Mouse (Mus musculus) testis, adult 2 months (tissue): ENCODE measurements at regions not wholly inside any gene's neighbourhood (a gene's known extent, or its start where the extent isn't known, plus 50 kb on each side); places are given as distances from the start of the nearest gene placed in this dataset.

Experiments
- CTCF ChIP-seq: fragments of 200-500 bp; IDR thresholded peaks from 2 replicates; pipeline ENCODE4 v1.5.1; 2012; ENCODE audit warnings: low read depth, mild to moderate bottlenecking, inconsistent platforms, low read length, moderate library complexity; ENCODE audit not compliant: control insufficient read depth, insufficient read depth, insufficient replicate concordance
- POLR2A ChIP-seq: fragments of 200-500 bp; IDR thresholded peaks from 2 replicates; pipeline ENCODE4 v1.6.1; 2012; ENCODE audit warnings: low read depth, mild to moderate bottlenecking, inconsistent platforms, low read length, moderate library complexity; ENCODE audit not compliant: control insufficient read depth

- no peak for TF ChIP-seq CTCF
- TF ChIP-seq POLR2A = no peak
Observed at GRCm38 (mm10) chr7:58443297-58443696, 212.7 kb upstream of the Atp10a start.
